Mouse (Mus musculus) cerebellum, postnatal 4 days (tissue): ENCODE results near the gene Nrg3.
"Not testable (repeated sequence)": the region's sequence is repeated elsewhere in the genome, so short reads cannot be mapped to it uniquely, and the experiment has no call there.

Source experiments
- DNase-seq, 2 experiments: peaks; one replicate each; pipeline ENCODE4 v3.0.0; 2022; ENCODE audit warnings: low spot score in 2 of 2, mixed read lengths in 1 of 2

Gene Nrg3

DNA sequence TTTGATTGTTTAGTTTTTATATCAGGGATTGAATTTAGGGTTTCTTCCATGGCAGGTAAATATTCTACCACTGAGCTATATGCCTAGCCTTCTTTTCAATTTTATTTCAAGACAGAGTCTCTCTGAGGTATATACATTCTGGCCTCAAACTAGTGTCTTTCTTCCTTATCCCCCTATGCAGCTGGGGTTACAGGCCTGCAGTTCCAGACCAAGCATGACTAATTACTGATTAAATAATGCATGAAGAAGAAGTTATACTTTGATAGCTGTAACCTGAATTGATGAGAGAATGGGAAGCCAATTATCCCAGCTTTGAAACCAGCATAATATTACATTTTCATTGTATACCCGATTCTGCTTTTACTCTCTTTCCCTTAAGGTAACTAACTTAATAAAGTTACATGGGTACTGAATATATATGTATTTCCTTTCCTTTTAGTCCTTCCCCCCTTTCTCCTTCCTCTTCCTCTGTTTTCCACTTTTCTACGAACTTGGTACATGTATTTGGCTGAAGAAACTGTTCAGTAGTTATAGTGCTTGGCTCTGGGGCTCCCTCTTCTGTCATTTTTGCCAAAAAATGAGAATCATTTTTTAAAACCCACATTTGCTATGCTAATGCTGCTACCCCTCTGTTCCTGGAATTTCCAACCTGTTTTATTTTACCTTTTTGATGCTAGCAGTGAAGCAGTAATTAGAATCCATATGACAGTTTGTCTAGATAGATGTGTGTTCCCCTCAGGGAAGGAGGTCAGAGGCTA, 843.8 kb downstream of the Nrg3 start:
- DNase-seq: no peak

DNA sequence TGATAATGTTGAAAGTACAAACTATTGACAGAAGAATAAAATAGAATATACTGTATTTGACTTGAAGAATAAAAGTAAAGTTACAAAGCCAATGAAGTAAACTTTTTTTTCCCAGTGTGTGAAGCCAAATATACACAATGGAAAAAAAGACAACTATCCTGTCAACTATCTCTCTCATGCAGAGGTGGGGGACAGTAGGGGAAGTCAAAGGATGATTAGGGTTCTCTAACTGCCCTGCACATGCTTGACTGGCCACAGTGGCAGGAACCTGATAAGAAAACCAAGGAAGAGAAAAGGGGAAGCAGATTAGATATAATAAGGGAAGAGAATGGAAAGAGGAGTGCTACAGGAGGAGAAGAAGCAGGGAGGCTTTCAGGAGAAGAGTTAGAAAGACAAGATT, 855.9 kb downstream of the Nrg3 start:
- DNase-seq: no peak

DNA sequence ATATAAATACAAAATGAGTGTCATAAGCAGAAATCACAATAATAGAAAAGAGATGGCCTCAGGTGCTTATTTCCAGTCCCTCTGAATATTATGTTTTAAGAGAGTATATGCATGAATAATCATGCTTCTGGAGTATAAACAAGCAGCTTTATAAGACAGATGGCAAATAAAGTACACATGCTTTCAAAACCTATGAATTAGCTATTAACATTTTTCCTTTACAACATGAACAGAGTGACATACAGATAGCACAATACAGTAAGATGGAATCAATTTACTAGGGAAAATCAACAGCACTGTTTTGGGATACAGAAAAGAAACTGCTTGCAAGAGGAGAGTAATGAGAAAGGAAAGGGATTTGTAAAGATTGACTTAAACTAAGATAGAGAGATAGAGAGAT, 875.2 kb downstream of the Nrg3 start:
- no peak for DNase-seq

DNA sequence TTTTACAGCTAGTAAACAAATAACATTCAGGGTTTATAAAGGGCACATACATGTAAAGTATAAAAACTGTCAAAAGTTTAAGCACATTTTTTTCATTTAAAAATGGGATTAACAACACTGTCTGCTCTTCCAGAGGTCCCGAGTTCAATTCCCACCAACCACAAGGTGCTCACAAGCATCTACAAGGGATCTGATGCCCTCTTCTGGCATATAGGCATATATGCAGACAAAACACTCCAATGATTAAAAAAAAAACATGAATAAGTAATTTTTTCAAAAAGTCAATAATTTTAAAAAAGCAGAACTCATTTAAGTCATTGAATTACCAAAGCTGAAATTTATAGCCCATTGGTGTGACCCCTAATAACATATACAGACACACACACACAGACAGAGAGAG, 878.6 kb downstream of the Nrg3 start:
- no peak for DNase-seq

DNA sequence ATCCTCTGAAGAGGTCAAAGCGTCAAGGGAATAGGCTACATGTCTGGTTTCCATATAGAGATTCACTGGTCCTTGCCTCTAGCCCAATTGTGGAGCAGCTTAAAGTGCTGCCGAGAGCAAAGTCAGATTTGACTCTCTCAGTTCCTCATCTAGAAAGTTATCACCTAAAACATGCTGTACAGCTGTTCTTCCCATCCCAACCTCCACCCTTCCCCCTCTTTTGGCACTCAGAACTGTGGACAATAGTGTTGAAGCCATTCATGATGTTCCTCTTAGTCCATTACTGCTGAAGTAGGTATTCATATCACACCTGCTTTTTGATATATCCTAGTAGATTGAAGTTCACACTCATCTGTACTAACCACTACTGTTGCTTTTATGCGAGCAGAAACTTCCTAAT, 896.1 kb downstream of the Nrg3 start:
- no peak for DNase-seq

DNA sequence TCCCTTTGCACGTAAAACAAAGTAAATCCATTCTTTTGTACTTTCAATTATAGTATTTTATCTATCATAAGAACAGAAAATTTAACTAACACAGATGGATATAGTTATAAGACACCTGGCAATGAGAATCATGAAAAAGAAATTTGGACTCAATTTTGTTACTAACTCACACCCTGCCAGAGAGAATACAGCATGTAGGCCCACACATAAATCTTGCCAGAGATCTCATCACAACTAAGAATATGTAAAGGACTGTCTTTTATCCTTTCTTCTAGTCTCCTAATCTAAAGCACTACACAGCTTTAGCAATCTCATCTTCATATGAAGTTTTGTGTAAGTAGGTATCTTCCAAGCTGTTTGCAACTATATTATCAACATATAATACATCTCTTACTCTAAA, 904.7 kb downstream of the Nrg3 start:
- DNase-seq: no peak

DNA sequence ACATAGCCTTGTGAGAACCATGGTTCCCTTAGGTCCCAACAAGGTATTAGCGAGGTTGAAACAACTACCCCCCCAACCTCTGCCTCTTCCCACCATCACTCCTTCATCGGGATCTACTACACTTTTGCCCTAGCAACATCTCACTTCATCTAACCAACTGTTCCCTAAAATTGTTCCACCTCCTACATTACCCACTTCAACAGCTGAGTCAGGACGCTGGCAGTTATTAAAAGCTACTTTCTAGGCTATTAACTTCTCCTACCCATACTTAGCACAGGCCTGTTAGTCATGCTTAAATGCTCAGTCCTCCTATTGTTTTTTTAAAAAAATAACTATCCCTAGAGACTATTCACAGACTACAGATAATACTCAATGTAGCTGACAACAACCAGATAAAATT, 906.7 kb downstream of the Nrg3 start:
- no peak for DNase-seq

DNA sequence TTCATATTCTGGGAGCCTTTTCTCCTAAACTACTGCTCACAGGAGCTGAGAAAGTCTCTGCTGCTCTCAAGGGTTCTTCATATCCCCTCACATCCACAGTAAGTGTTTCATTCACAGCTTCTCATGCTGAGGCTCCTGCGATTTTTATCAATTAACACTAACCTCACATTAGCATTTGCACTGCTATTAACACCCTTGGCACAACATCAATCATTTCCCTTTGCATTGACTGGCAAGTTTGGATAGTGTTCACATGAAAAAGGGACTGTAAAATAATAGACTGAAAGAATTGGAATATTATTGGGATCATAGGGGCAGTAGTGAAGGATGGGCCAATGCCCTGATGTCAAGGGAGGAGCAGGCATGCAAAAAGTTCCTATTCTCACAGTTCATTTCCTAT, 918.3 kb downstream of the Nrg3 start:
- no peak for DNase-seq

DNA sequence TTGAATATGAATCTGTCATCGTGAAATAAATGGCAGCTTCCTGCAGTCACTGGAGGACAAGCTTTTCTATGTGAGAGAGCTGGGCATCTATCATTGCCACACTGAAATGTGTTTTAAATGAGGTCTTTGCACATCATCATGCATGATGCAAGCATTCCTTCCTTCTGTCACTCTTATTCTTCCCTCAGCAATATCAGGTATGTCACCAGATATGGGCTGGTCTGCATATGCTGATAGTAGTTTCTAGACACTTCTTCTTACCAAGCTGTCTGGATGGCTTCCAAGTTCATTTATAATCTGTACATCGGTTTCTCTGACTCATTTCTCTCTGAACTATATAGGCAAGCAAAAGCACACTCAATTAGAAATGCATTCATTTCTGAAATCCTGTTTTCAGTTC, 925.6 kb downstream of the Nrg3 start:
- DNase-seq: no peak

DNA sequence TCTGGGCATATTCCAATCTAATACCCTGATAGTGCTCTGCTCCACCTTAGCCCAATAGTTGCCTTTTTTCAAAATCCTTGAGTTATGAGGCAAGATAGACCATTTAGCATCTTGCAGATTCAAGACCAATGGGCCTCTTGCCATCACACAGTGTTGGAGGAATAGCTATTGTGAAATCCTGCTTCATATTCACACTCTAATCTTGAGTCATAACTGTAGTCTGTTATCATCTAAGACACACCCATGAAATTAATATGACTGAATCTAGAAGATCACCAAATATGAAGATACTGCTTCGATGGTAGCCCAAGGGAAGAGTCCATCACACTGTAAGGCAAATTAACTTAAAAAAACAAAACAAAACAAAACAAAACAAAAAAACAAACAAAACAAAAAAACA, 937.7 kb downstream of the Nrg3 start:
- DNase-seq: no peak

DNA sequence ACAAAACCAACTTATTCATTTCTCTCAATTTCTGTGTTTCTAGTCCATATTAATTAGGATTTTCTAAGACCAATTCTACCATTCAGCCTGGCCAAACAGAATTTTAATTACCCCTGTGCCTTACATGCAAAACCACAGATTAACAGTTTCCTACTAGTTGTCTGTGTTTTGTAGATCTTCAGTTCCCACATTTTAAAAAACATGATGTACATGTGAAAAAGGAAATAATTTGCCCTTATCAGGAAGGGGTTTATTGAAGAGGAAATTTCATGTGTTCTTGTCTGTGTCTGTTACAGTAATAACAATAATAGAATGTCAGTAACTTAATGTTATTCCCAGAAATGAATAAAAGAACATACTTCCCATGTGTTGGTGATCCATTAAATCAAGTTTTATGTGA, 939.4 kb downstream of the Nrg3 start:
- no peak for DNase-seq

DNA sequence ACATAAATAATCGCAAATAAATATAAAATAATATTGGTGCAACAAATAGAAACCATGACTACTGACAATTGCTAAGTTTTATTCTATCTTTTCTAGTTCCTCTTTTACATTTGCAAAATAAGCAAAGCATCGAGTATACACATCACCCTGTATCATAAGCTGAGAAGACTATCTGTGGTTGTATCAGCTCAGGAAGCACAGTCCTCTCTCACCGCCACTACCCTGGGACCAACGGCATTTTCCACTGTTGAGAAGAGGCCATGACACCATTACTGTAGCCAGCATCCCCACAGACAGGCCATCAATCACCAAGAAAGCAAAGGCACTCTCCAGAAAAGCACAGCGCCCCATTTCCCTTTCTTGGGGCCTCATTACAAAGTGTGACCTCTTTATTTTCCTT, 956.7 kb downstream of the Nrg3 start:
- DNase-seq: no peak

DNA sequence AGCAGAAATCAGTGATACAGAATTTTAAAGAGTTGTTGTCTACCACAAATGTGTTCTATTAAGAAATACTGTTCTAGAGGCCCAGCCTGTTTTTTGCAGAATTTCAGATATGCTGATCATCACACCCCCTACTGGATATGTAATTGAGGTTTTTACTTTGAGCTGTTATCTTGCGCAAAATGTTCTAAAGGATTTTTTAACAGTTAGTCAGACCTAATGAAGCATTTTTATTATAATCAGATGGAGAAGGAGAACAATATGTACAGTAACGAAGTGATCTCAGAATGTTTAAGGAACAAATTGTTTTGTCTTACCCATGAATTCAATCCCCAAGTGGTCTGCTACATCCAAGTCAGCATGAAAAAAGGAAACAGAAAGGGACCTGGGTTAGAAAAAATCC, 963.9 kb downstream of the Nrg3 start:
- no peak for DNase-seq

DNA sequence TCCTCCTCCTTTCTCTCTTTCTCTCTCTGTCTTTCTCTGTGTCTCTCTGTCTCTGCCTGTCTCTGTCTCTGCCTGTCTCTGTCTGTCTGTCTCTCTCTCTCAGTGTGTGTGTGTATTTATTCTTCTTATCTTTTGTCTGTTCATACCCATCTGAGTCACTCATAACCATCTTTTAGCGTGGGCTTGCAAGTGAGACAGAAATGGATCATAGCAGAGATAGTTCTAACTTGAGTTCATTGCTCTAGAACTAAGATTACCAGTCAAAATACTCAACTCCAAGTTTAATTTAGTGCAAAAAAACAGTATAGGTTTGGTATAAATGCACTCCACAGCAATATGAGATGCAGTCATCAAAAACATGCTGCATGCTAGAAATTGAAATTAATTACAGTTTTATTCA, 977.9 kb downstream of the Nrg3 start:
- DNase-seq: no peak

DNA sequence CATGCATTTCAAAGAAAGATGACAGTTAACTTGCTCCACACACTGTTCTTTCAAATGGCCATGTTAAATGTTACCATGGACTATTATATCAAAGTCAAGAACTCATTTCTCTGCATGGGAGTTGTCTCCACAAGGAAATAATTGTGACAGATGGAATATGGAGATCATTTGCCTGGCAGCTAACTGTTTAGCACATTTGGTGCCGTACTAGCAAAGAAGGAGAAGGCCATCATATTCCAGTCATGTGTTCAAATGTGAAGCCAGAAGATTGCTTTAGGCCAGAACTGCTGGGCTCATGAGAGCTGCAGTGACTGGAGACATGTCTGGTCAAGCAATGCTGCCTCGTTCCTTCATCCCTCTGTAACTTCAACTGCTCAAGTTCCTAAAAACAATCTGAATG, 1025.8 kb downstream of the Nrg3 start:
- DNase-seq: no peak

DNA sequence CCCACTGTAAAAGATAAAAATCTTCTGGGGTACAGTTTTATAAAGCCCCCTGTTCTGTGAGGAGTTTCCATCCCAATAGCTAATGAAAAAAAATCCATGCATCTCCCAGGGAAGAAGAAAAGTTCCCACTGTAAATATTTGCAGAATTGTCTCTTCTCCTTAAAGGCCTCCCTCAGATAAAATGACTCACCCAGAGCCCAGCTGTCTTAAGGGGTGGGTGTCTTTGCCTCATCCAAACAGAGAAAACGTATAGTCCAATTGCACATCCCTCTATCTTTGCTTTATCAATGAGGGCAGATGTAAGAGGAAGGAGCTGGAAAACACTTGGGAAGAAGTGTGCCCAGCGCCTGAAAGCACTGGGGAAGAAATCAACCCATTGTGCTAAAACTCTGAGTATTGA, 1028.1 kb downstream of the Nrg3 start:
- DNase-seq: no peak

DNA sequence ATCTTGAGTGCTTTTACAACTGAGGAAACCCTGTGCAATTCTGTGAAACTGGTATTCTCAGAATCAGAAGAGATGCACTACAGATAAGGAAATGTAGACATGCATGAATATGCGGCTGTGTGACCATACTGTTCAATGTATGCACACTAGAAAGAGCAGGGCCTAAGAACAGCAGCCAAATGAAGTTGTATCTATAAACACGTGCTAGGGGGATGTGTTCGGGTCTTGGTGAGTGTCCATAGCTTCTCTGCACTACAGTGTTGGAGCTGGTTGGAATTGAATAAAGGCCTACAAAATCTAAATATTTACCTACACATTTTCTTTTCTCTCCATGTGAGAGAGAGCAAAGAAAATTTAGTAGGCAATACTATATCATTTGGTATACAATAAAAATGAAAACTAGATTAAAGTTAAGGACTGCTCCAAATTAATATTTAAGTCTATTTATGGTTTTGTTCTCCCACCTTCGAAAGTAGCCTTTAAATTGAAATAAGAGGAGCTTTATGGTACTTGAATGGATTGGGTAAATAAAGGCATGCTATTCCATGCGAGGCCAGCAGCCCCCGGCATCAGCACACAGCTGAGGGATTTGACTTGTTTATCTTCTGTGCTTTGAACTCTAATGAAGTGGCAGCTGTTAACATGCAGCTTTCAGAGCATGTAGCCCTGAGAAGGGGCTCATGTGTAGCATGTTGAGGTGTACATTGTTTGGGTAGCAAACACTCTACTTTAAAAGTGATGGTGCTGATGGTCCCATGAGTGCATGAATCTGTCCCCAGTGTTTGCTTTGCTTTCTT, 1038.9 kb downstream of the Nrg3 start:
- DNase-seq: no peak

DNA sequence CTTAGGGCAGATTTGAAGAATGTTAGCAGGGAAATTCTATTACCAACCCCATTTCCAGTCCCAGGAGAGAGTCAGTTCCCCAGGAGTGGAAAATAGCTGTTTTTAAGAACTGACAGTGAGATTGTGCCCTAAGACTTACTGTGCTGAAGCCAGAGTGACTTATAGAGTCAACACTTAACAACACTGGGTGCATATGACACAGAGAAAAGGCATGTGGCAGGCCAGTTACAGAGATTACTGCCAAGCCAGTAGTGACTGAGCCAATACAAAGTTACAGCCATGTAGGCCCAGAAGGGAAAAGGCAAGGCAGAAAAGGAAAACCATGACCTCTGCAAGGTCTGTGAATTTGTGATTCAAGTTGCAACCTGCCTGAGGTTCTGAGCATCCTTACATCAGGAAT, 1098.2 kb downstream of the Nrg3 start:
- no peak for DNase-seq

DNA sequence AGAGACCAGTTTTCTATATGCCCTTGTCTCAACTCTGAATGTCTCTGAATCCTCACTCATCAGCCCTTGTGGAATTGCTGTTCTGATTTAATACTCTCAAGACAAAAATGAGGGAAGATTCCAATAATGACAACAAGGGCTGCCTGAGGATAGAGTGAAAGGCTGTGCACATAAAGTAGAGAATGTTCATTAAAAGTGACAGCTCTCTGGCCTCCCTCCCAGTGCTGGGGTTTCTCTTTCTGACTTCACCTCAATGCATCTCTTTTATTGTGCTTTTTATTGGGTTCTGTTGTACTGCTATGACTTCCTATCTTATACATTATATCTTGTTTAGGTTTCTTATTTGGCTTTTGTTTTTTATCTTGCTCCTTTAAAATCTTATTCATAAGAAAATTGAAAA, 1131.9 kb downstream of the Nrg3 start:
- DNase-seq: no peak

DNA sequence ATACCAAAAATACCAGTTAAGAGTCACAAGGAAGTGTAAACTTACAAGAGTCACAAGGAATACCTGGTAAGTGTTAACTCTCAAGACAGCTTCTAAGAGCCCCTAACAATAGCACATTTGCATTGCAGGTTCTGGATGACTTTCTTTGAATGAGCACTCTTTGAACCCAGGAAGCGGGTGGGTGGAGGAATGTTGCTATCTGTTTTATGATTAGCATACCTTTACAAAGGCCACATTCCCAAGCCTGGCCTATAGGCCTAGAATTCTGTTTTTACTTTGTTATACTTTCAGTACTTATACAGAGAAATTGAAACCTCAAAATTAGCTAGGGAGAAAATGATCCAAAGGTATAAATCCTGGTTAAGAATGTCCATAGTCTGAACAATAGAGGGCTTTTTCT, 1150.0 kb downstream of the Nrg3 start:
- not testable (repeated sequence) for DNase-seq

DNA sequence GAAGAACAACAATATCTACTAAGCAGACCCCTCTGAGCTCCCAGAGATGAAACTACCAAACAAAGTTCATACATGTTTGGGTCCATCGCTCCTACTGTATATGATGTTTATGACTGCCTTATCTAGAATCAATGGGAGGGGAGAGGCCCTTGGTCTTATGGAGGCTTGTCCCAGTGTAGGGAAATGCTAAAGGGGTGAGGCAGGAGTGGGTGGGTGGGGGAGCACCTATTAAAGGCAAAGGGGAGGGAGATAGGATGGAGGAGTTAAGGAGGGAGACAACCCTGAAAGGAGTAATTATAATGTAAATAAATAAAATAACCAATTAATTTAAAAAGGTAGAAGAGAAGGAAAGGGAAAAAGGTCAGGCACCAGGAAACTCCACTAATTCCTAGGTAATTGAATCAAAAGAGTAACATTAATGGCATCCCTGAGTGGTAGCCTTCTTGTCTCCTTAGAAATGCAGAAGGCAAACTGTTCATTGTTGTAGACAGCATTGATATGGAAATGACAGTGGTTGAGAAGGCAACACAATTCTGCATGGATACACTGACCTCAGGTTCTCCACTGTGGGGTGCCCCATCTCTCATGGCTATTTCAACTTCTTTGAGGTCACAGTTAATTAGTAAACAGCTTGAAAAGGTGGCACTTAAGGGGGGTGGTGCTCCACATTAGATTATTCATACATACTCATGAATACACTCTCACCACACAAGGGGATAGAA, 1152.1 kb downstream of the Nrg3 start:
- no peak for DNase-seq
